Mouse (Mus musculus) T-helper 2 cell (primary cell): ENCODE data around the gene Myh3.

ENCODE experiments used
- in situ Hi-C: fragments of 300-600 bp; cut with MboI, MseI; formaldehyde crosslinking; loops from one replicate; pipeline ENCODE4 v1.15.1; 2025; ENCODE audit warnings: high pct_unique_total_duplicates

Myh3 gene

DNA sequence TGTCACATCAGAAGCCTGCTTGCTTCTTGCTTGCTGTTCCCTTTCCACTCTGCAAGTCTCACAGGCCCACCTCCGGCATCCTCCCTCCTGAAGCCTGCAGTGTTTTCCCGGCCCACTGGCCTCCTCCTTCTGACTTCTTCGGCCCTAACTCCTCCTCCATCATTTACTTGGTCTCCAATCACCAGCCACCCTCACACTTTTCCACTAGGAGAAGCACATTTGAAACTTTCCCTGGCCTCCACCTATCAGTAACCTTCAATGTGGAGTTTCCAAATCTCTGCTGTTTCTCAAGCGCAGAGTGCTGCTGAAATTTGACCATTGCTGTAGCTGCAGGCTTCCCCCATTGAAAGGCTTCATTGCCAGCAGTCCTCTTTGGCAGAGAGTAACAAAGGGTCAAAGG lies 63.9 kb downstream of the Myh3 start:
- in situ Hi-C loops = no loop called here

DNA sequence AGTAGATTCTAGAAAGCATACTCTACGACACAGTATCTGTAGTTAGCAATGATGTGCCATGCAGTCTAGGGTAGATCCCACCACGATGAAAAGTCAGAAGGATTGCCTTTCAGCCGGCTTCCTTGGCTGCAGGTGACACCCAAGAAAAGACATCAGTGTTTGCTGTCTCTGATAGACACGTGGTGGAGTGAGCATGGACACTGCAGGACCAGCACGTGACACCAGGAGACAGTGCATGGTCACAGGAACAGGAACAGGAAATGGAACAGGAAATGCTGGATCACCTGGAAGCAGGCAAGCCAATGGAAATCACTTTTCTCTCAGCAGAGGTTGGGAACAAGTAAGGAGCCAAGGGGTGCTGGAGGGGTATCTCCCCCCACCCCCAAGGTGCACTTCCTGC lies 65.0 kb downstream of the Myh3 start:
- in situ Hi-C loops = no loop called here

DNA sequence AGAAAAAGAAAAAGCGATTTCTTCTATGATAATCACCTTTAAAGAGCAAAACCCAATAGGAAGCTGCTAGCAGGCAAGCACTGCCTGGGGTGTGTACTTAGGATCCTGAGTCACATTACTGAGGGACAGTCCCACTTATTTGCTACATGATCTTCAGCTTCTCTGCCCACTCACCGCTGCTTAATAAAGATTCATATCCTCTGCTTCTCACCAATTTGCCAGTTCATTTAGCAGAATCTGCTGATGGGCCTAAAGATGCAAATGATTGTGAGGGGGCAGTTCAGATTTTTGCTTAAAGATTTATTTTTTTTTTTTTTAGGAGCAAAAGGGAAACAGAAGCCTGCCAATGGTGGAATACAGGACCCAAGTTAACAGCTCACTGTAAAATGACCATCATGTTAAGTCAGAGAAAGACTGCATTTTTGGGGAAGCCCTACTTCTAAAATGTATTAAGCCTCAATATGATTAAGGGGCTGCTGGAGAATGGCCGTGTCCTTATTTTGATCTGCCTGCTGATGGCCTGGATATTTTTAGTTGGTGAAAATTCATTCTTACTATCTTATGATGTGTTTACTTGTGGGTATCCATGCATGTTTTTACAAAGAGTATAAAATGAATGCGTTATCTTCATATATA lies 65.9 kb downstream of the Myh3 start:
- in situ Hi-C loops = no loop called here

DNA sequence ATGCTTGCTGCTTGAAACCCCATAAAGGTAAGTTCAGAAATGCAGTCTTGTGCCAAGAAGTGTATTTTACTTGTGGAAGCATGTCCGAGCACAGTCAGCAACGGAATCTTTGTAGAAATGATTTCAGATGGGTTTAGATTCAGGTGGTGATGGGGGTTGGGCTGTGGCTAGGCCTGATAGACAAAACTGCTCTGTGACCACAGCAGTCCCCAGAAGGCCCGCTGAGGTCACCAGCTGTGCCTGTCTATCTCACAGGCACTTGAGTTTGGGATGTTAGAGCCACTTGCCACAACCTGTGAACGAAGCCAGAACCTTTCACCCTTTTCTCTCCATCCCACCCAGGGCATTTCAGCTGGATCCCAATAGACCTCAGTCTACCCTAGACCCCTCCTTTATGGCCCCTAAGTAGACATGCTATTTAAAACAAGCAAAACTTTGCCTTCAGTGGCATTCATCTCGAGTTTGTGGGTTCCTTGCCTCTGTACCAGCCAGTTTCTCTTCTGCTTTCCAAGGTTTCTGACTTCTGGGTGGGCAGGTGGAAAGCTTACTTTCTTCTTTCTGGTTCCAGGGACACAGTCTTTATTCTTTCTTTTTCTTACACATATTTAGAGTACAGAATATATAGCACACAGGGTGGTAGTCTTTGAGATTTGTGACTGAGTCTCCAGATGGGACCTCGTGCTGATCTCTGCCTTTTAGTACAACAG lies 66.6 kb downstream of the Myh3 start:
- in situ Hi-C loops = no loop called here

DNA sequence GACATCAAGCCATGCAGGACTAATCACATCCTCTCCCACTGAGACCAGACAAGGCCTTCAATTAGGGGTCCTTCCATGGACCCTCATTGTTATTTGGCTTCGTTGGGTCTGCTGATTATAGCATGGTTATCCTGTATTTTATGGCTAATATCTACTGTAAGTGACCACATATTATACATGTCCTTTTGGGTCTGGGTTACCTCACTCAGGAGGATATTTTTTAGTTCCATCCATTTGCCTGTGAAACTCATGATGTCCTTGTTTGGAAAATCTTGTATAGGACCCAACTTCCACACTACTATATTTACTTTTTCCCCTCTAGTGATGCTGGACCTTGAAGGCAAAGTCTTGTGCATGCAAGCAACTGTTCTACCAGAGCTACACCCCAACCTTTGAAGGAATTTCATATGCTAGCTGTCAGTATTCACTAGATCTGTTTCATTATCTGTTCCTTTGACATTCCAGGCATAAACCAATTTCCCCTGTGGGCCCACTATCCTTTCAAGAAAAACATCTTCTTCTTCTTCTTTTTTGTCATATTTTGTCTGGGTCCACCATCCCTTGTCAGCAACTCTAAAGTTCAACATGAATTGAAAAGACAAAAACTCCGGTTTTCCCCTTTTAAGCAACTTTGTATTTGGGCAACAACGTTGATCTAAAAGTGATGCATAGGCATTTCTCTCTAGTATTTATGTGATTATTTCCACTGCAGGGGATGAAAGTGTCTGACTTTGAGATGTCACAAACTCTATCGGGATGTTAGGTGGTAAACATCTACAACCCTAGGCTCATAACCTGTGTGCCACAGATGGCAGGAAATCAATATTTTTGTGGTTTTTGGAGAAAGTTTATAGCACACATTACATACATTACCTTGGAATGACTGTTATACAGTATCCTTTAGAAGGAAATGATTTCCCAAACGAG lies 67.6 kb downstream of the Myh3 start:
- in situ Hi-C loops = no loop called here

DNA sequence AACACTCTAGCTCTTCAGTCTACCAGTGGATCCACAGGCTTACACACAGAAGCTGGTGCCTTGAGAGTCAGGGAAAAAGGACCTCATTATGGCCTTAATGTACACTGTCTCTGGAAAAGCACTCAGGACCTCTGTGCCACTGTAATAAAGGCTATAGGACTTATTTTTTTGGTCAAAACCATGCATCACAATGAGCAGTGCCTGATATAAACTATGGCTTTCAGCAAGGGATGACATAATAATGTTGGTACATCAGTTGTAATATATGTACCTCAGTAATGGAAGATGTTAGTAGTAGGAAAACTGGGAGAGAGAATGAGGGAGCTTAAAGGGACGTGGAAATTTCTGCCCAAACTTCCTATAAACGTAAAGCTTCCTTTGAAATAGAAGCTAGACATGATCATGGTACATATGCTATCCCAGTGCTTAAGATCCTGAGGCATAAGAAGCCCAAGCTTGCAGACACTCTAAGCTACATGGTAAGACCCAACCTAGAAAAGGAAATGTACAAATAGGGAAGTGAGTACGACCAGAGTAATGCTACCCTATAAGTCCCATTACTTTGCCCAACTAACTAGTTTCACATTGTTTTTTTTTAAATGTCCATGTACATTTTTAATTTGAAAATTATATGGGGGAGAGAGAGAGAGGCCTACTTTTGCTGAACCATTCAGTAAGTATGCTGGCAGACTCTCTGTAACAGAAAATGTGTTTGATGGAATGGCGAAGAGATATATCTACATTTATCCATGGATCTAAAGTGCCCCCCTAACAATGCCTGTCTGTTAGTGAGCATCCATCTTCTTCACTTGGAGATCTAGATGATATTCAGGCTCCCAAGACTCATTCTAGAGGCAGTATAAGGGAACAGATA lies 68.5 kb downstream of the Myh3 start:
- in situ Hi-C loops = no loop called here

DNA sequence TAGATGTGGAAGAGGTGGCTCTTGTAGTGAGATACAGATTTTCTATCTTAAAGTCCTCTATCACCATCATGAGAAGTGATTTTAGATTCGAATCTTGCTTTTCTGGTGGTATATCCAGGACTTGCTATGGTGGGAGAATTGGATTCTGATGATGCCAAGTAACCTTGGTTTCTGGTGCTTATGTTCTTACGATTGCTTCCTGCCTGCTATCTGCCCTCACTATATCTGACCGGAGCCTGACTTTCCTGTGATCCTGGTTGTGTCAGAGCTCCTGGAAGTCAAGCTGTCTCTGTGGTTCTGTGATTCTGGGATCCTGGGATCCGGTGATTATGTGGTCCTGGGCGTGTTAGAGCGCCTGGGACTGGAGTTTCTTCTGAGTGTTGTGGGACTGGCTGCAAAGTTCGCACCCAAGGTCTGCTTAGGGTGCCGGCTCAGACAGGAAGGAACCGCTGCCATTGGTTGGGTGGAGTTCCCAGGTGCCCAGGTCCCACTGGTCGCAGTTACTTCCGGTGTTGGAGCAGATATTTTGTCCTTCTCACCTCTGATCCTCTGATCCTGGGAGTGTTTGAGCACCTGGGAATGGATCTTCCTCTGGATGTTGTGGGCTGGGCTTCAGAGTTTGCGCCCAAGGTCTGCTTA lies 69.3 kb downstream of the Myh3 start:
- in situ Hi-C loops = no loop called here

DNA sequence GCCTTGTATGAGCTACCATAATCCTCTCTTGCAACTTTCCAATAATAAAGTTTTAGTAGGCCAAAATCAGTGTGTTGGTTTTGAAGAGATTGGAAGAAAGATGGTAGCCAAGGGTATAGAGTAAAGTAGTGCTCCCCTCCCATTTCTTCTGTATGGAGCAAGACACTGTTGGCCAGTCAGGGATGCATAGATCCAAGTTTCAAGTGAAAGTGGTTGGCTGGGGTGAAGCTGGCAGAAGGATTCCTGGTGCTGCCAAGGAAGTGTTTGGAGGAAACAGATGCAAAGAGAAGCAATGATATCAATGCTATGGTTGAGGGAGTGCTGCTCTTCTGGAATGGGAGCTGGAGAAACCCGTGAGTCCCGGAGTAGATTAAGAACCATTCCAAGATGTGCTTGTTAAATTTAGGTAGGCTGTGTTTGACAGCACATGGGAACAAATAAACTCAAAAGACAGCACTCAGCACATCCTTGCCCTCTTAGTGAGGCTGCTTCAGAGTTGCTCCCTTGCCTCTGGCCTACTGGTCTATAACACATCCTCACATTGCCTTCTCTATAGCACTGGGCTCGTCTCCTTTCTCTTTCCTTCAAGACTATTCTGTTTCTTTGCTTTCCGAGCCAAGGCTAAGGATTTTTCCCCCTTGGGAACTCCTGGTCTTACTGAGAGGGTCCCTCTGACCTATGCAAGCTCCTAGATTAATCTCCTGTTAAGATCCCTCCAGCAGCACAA lies 70.3 kb downstream of the Myh3 start:
- in situ Hi-C loops = no loop called here

DNA sequence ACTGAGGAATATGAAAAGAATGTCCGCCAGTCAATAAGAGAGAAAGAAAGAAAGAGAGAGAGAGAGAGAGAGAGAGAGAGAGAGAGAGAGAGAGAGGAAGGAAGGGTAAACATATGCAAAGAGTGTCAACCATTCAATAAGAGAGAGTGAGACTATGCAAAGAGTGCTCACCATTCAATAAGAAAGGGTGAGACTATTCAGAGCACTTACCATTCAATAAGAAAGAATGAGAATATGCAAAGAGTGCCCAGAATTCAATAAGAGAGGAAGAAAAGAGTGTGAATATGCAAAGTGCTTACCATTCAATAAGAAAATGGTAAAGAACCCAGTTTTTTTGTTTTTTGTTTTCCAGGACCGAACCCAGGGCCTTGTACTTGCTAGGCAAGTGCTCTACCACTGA lies 72.1 kb downstream of the Myh3 start:
- in situ Hi-C loops = no loop called here

DNA sequence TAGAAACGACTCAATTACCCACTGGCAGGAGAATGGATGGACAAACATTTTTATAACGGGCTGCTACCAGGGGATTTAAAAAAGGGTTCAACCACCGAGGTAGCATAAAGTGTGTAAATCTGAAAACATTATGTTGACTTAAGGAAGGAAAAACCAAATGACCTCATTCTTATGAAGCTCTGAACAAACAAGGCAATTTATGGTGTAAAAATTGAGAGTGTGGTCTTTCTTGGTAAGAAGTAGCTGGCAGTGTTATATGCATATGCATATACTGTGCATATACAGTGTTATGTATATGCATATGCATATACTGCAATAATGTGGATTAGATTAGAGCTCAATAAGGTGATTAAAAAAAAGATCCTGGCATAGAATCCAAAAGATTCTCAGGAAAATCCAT lies 73.1 kb downstream of the Myh3 start:
- in situ Hi-C loops = no loop called here
